Mouse (Mus musculus) testis, postnatal 10 days (tissue): ENCODE data around the gene Psap.

Experiments used
- DNase-seq: peaks from one replicate; pipeline ENCODE4 v3.0.0; 2021; ENCODE audit warnings: low spot score

Psap gene

DNA sequence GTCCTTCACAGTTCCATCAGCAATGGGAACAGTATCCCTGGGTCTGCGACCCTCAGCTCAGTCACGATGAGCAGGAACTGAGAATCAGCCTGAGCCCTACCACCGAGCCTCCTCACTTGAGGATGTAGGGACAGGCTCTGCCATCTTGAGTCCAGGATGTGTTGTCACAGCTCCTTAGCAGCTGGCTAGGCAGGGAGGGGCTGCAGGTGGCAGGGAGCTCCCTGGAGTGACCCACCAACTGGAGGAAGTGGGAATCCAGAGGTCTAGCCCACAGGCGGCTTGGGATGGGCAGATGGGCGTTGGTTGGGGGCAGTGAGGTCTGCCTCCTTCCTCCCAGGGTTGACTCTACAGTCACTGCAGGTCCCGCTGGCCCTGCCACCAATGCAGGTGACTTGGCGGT, 14.1 kb upstream of the Psap start:
- DNase-seq: no peak

DNA sequence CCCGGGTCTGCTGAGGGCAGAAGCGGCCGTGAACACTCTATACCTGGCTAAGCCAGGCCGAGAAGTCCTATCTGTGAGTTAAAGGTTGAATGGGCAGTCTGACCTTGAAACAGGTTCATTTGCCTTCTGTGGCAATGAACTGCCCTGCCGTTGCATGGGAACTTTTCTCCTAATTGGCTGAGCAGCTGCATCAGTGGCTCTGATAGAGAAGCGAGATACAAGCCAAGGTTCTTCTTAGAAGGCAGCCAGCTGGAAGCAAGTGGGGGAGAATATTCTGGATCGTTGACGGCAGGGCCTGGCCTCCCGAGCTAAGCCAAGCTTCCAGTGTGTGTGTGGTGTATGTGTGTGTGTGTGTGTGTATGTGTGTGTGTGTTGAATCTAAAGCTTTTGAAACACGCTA, 12.2 kb upstream of the Psap start:
- DNase-seq: no peak

DNA sequence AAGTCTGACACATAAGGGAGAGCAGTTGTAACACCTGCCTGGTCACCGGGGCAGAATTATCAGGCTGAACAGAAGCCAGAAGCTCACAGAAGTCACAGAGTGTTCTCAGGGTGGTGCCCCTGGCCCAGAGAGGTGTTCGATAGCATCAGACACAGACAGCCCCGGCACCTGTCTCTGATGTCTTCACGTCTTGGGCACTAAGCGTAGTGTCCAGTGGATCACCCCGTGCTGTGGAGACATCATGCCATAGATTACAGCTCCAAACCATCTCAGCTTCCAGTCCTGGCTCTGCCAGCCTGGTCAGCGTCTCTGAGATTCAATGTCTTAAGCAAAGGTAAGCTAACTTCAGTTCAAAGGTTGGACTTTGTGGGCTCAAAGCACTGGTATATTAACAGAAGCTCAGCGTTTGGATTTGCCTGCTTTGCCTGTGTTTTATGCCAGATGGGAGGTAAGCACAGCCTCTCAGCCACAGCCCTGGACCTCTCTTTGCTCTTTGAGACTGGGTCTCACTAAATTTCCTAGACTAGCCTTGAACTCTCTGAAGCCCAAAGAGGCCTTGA, 10.5 kb upstream of the Psap start:
- no peak for DNase-seq

DNA sequence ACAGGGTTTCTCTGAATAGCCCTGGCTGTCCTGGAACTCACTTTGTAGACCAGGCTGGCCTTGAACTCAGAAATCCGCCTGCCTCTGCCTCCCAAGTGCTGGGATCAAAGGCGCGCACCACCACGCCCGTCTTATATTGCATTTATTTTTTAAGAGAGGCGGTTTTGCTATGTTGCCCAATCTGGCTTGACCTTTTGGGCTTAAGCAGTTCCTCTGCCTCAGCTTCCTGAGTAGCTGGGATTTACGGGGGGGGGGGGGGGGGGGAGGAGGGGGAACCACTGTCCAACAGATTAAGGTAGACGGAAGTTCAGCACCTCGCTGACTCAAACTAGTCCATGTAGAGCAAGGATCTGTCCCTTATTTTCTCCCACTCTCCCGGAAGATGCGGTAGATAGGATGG, 8.7 kb upstream of the Psap start:
- DNase-seq: no peak

DNA sequence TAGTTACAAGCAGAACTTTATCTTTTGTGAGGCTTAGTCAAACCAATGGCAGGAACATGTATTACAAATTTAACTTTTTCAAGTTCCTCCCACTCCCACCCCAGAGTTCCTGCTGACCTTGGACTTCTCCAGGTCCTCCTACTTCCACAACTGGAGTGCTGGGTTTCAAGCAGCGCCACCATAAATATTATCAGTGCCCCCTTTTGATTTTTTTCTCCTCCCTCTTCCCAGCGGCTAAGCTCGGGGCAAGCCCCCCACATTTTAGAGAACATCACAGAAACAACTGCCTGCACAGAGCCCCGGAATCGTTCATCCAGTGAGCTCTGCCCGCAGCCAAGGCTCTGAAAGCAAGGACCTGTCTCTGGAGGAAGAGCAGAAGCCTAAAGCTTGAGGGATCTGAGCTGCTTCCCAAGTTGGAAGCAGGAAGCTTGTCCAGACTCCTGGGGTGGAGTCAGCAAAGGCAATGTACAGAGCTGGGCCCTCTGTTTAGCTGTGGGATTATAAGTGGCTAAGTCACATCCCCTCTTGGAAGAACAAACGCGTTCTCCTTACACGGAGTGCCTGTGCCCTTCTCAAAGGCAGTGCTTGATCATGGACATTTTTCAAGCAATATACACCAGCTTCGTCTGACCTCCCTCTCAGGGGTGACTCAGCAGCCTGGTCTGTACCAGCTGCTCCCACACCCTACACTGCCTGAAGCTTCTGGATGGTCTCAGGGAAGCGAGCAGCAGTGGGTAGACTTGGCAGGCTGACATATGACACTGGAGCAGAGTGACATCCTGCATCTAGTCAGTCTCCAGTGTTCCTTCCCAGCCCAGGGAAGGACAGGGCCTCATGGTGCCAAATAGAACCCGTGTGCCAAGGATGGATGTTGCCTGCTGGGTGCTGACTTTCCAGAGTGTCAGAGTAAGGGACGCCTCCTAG, 8.0 kb upstream of the Psap start:
- DNase-seq: no peak

DNA sequence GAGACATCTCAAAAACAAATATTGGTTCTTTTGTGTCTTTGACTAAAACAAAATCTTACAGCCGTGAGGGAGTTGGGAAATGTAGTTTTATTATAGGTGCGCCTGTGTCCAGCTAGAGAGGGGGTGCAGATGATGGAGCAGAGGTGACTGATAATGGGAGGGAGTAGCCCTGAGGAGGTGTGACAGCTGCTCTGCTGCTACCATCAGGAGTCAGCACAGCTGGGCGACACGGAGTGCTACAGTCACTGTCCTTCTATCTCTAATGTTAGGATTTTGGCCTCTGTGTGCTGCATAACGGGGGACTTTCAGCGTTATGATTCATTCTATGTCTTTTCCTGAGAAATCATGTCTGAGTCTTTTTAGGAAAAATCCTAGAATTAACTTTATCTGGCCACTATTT, 6.4 kb upstream of the Psap start:
- DNase-seq: no peak

DNA sequence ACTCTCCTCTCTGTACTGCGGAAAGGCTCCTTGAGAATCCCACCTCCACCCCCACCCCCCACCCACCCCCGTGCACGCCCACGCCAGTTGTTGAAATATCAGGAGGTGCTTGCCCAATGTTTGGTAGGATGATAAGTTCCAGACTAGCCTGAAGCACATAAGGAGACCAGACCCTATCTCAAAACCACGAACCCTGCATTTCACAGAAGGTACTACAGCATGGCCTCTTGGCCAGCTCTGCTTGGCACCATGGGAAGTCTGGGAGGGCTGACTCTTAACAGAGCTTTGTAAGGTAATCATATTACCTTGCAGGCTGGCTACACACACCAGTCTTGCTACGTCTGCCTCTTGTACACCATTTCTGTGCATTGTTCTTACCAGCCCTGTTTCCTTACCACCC, 5.2 kb upstream of the Psap start:
- DNase-seq: no peak

DNA sequence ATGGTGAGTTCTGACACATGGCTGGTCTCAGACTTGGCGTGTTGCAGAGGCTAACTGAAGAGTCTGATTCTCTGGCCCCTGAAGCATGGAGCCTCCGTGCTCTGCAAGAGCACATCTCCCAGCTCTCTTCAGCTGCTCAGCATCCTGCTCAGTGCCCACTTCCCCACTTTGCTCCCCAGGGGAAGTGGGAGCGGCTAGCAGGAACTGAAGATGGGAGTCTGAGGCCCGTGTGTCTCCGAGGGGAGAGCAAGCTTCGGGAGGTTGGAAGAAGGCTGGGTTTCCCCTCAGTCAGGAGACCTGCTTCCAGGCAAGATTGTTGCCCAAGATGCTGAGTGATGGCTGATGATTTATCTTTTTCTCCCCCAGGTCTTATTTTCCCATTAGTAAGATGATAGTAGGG, 4.0 kb upstream of the Psap start:
- DNase-seq: no peak

DNA sequence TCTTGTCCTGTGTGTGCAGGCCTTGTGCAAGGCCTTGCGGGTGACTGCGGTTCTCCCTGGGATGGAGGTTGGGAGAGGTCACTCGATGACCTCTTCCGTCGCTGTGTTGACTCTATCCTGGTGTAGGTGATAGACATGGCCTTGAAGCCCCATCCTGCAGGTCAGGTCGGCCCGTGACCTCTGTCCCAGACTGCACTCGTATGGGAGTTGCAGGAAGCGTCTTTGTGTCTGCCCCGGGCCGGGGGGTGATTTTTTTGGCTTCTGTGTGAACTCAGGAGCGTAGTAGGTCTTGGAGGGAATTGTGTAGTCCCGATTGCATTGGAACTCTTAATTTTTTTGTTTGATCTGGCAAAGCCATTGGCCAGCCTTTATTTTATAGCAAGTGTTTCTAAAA, 576 bp downstream of the Psap start:
- no peak for DNase-seq

DNA sequence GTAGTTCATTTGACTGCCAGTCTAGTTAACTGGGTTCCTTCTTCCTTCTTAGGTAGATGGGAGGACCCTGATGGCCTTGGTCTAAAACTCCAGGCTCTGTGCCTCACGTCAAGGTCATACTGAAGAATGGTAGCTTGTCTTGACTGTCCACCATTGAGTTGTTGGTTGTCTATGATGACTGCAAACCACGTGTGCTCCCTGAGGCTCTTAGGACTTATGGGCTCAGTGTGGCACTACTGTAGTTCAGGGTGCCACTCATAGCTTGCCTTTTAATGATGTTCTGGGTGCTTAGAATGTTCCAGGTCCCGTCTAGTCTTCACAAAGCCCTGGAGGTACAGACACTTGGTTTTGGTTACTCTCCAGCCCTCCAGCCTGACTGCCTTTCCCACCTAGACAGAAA, 1.4 kb downstream of the Psap start:
- DNase-seq: no peak

DNA sequence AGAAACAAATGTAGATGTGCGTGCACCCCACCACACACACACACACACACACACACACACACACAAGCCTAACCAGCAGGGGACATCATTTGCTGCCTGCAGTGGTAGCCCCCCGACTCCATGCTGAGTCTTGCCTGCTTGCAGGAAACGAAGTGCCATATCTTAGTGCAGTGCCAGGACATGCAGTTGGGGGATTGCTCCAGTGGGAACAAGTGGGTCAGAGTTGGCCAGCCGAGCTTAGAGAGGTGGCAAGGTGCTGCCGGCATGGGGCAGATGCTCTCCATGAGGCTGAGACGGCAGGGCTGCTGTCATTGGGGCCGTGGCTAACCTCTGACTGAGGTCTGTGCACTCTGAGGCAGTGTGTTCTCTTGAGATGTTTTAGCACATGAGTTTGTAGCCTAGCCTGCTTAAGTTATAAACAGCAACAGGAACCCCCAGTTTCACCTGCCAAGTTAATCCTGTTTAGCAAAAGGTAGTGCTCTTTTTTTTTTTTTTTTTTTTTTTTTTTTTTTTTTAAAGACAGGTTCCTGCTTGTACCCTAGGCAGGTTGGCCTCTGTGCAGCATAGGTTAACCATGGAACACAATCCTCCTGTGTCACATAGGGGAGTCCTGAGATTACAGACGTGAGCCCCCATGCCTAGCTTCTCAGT, 2.0 kb downstream of the Psap start:
- DNase-seq: no peak

DNA sequence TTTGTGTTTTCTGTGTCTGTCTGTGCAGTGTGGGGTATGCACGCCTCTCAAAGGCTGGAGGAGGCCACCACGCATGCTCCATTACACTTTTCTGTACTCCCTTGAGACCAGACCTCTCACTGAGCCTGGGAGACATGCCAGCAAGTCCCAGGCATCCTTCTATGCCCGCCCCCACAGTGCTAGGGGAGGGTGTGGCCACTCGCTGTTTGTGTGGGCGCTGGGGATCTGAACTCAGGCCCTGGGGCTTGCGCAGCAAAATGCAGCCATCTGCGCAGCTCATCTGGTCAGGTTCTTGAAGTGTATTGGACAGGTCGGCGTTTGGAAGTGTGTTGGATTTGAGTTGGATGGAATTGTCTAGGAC, 2.5 kb downstream of the Psap start:
- DNase-seq: peak; percentile 70

DNA sequence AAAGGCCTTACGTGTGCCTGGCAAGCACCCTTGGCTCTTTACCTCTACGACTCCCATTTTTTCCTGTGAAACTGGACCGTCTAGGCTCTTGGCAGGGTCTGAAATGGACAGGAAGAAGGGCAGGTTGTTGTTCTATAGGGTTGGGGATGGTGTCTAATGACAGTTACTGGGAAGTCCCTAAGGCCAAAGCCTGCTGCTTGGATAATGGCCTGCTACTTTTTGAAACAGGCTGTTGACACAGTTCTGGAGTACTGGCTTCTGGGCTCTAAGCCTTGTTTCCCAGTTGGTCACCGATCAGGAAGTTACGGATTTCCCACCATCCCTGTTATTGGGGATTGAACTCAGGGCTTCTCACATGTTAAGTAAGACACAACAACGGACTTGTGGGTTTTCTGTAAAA, 2.9 kb downstream of the Psap start:
- no peak for DNase-seq

DNA sequence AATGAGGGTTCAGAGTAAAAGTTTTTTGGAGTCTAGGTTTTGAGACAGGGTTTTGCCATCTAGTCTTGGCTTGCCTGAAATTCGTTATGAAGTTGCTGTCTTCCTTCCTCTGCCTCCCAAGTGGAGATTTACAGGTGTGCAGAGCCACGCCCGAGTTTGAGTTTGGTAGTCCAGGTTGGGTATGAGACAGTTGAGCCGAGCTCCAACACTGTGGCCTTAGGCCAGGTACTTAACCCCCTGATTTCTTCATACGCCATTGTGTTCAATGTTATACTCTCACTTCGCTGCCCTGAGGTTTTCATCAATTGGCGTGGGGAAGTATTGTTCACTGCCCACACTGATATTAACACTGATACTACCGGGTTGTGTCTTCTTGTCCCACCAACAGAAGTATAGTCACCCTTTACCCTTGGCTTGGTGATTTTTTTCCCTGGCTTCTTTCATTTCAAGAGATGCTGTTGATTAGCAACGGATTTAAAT, 4.2 kb downstream of the Psap start:
- no peak for DNase-seq

DNA sequence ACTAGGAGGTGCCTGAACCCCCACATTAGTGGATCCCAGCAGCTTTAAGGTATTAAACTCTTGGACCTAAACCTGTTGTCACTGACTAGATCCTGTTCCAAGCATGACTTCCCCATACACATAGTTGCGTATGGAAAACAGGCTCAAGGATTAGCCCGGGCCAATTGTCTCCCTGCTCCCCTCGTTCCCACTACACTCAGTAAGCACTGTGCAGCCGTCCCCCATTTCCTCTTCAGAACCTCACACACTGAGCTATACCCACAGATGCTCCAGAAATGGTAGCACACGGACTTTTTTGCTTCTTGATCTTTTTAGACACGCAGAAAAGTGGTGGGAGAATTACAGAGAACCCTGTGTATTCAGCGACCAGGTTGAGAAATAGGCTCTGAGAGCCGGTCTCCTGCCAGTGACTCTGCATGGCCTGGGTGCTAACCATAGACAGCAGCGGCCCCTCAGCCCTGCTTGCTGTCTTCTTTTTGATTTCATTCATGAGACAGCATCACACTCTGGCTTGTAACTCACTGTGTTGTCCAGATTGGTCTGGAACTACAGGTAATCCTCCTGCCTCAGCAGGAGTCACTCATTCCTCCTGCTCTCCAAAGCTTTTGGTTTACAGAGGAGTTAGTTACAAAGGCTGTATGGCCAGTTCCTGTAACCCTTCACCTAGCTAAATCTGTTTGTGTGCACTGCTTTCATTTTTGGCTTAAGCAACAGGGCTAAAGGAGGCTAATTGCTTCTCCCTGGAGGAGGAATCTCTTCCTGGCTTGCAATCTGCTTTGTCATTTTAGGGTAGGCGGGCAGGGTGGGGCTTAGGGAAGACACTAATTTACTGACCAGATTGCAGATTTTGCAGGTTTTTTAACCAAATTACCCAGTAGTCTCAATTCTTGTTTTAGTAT, 4.9 kb downstream of the Psap start:
- no peak for DNase-seq

DNA sequence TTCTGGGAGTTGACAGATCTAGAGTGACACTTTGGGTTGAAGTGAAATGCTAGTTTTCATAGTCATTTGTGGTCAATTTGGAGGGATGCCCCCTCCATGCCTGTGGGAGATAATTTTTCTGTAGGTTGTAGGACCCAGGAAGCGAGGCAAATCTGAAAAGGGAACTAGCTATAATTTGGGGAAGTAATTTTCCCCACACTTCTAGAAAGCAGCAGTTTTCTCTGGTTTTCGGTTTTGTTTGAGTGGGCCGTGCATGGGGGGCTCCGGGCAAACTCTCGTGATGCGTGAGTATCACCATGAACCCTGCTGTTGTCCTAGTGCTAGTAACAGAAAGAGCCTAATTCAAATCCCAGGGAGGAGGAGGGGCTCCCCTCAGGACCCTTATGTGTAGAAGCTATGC, 6.8 kb downstream of the Psap start:
- DNase-seq: no peak

DNA sequence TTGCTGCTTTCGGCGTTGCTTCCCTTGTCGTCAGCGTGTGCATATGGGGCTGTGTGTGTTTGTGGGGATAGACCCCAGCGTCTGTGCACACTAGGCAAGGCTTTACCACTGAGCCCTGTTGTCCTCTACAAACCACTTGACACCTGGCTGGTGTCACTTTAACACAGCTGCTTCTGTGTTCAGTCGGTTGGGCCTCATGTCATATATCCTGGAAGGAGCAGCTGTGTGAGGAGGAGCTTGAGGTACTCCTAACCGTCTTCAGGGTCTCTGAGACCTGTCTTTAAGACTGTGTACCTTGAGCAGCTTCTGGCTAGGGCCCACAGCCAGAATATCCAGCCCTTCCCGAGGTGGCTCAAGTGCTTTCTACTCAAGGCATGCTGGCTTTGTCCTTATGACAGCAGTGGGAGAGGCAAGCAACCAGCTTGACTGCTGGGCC, 7.3 kb downstream of the Psap start:
- no peak for DNase-seq

DNA sequence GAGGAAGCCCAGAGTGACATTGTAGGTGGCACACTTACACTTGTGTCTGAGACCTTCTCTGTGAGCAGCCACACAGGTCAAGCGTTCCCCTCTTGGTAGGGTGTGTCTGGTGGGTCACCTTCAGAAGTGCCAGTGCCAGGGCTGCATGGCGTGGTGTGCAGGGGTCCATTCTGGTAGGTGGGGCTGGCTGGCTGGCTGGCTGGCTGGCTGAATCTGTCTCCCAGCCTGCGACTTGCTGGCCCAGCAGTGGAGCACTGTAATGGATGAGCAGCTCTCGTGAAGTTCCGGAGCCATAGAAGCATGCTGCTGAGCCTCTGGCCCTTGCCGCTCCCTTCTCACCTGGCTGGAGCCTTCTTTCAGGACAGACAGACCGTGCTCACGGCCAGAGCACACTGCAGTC, 7.8 kb downstream of the Psap start:
- DNase-seq: no peak

DNA sequence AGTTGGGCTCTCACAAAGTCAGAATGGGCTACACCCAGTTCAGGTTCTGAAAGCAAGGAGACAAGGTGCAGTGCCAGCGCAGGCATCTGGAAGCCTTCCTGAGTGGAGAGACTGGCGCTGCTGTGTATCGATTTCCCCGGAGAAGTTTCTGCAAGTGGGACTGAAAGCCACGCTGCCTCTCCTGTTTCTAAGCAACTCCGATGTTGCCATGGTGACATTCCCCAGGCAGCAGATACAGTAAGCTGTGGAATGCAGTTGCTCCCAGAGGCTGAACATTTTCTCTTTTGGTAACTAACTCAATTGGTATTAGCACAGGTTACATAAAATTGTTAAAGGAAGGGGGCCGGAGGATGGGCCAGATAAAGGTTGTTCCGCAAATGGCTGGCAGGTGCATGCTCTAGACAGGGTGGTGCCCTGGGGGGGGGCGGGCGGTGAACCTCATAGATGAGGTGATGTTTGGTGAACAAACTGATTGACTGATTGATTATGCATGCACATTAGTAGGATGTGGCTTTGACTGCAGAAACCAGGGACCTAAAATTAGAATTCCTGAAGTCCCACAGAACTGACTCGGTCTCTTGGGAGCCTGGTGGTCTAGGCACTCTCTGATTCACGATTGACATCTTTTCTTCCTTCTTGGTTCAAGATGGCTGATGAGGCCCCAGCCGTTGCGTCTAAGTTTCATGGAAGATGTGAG, 8.4 kb downstream of the Psap start:
- DNase-seq: peak; percentile 72

DNA sequence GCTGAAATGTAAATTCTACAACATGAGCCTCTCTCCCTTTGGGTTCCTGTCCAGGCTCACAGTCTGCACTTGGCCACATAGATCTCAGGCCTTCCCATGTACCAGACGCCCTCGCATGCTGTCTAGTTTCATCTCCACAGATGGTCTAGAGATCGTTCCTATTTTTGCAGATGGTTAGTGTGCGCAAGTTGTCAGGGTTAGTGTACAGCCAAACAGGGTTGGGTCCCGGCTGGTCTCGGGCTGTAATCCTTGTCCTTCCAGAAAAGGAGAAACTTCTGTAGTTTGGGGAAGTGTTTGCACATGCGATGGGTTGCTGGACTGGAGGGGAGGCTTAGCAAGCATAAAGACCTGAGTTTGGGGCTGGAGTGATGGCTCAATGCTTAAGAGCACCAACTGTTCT, 9.1 kb downstream of the Psap start:
- DNase-seq: no peak

DNA sequence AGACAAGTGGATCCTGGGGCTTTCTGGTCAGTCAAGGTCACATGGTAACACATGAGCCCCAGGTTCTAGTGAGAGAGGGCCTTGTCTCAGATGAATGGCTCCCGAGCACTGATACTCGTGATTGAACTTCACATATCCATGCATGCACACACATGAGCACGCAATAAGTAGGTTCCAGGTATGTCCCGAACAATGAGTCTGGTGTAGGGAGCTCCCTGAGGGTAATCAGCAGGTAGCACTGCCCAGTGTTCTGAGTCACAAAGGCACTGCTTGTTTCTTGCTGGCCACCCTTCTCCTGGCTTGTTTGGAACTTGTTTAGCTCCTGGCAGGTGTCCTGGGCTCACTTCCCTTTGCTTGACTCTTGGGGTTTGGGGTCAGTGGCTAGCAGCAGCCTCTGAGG, 9.7 kb downstream of the Psap start:
- no peak for DNase-seq

DNA sequence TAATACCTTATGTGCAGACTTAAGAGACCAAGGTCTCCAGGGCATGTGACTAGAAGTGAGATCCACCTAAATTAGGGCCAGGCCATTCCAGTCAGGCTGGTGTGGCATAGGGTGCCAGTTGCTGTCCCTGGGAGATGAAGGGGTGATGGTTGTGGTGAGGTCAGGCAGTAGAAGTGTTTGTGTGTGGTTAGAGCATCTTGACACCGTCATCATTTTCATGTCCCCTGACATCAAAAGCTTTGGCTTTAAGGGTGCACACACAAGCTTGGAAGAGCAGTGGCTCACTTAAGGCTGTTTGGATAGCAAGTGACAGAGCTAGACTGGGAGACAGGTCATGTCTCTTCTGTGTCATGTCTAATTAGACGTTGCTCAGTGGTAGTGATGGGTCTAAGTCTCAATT, 10.3 kb downstream of the Psap start:
- no peak for DNase-seq
